Mouse (Mus musculus) E14TG2a.4 (cell line): Measurements from ENCODE around the gene Apip.

Experiments
- CTCF ChIP-seq: conservative IDR thresholded peaks from 2 replicates; pipeline ENCODE4 v1.5.1; 2014; ENCODE audit warnings: low read length
- NANOG ChIP-seq: IDR thresholded peaks from 2 replicates; pipeline ENCODE4 v1.6.1; 2014; ENCODE audit warnings: borderline replicate concordance, low read length, mixed read lengths

DNA sequence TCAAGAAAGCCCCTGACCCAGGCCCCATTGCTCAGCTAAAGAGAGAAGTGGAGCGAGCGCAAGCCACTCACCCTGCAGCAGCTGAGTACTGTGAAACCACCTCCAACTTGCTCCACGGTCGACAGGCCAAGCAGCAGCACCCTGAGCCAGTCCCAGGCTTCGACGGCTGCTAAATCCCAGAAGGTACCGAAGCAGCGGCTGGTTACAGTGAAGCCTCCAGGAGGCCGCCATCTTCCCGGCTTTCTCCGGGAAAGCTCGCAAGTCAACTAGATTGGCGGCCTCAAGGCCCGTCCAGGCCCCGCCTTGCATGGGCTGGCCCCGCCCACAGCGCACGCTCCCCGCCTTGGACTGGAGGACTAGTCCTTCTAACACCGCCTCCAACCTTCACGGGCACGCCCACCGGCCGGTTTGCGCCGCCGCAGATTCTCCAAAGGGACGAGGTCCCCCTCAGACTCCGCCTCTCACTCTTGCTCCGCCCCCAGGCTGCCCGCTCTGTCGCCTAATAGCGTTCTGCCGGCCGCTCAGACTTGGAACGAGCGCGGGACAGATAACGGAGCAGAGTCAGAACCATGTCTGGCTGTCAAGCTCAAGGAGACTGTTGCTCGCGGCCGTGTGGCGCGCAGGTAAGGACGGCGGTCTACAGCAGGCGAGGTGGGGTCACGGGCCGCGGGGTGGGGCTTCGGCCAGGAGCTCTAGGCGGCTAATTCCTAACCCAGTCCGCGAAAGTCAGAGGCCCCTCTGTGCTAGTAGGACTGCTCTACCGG is at the start of gene Apip, which contains the start of gene Pdhx:
- TF ChIP-seq CTCF (no peak), NANOG (no peak)
